Mouse (Mus musculus): ENCODE measurements at regions not wholly inside any gene's neighbourhood (a gene's known extent, or its start where the extent isn't known, plus 50 kb on each side); places are given as distances from the start of the nearest gene placed in this dataset.

DNA sequence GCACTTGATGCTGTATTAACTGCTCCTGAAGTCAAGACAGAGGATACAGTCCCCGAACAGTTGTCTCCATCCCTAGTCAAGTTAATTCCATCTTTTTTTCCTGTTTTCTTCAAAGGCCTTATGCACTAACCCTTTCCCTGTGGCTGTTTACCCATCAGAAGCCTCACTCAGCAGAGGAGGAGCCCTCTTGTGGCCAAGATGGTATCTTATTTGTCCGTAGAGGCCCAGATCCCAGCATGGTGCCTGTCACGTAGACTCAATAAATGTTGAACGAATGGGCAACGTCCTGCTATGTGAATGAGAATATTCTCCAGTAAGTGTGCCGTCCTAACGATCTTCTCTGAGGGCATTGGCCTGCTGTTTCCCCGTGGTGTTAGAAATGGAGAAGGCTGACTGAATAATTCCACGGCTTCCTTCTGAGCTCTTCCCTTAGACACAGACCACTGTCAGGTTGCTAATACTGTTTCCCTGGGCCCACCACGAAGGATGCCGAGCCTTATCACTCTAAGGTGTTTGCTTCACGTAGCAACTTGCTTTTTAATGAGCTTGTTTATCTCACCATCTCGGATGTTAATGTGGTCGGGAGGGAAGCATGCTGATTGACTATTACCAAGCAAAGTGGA lies 113.1 kb upstream of the Fmo9 start:
- Histone ChIP-seq H3K9me3 (no peaks in the 10 kb centered on the region), H3K4me3 (no peak overlapping the region), H3K4me2 (replicated peaks) (no peak overlapping the region), H3K27ac (no peak overlapping the region), H3K36me3 (no peaks in the 10 kb centered on the region), H3K27me3 (no peaks in the 10 kb centered on the region), H3K9ac (no peak overlapping the region), H3K4me1 (no peaks in the 10 kb centered on the region)
- no peak for ATAC-seq (ENCODE audit: low FRiP score, low read depth)
- 41% methylated on average over 14 of the region's 14 CpGs for WGBS

GRCm38 (mm10) chr1:166795613-166796012 lies 114.0 kb upstream of the Fmo9 start:
- 82% methylated on average over 4 of the region's 4 CpGs for WGBS
- H3K36me3 ChIP-seq, result no peaks in the 10 kb centered on the region
- no peak overlapping the region for H3K4me3 ChIP-seq
- no peak overlapping the region for H3K4me2 ChIP-seq (replicated peaks)
- H3K4me1 ChIP-seq, result no peaks in the 10 kb centered on the region
- ATAC-seq (ENCODE audit: low FRiP score, low read depth), result no peak
- no peak overlapping the region for H3K27ac ChIP-seq
- no peak overlapping the region for H3K9ac ChIP-seq
- H3K9me3 ChIP-seq, result no peaks in the 10 kb centered on the region
- no peaks in the 10 kb centered on the region for H3K27me3 ChIP-seq

DNA sequence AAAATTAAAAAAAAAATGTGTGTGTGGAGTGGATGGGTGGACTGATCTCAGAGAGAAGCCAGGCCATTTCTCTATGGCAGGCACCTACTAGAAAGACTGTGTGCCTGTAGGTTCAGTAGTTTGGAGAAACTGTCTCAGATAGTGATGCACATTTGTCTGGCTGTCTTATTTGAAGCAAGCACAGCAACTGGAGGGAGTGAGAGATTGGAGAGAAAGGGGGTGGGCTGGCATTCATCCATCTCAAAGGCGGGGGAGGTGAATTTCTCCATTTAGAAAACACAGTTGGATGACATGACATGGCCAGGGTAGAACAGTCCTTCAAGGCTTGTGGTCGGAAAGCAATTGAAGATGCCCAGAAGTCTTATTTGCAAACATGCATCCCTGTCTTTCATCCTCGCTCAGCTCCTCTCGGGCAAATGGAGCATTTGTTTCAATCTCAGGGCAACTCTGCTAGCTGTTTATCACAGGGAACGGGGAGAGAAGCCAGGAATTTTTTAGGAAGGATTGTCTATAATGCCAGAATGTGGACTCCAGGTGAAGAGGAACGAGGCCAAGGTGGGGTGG lies 114.8 kb upstream of the Fmo9 start:
- Histone ChIP-seq H3K4me3 (no peak overlapping the region), H3K4me2 (replicated peaks) (no peak overlapping the region), H3K27ac (no peak overlapping the region), H3K27me3 (no peaks in the 10 kb centered on the region), H3K36me3 (no peaks in the 10 kb centered on the region), H3K9ac (no peak overlapping the region), H3K4me1 (no peaks in the 10 kb centered on the region), H3K9me3 (no peaks in the 10 kb centered on the region)
- ATAC-seq (ENCODE audit: low FRiP score, low read depth), result no peak
- WGBS, result 71% methylated on average over 6 of the region's 6 CpGs

GRCm38 (mm10) chr1:166796931-166797330 lies 115.3 kb upstream of the Fmo9 start:
- Histone ChIP-seq H3K4me2 (replicated peaks) (no peak overlapping the region), H3K27ac (no peak overlapping the region), H3K9me3 (no peaks in the 10 kb centered on the region), H3K4me3 (no peak overlapping the region), H3K27me3 (no peaks in the 10 kb centered on the region), H3K36me3 (no peaks in the 10 kb centered on the region), H3K4me1 (no peaks in the 10 kb centered on the region), H3K9ac (no peak overlapping the region)
- 76% methylated on average over 4 of the region's 4 CpGs for WGBS
- no peak for ATAC-seq (ENCODE audit: low FRiP score, low read depth)

- H3K4me3 ChIP-seq, result no peak overlapping the region
- no peak overlapping the region for H3K9ac ChIP-seq
- no peak overlapping the region for H3K27ac ChIP-seq
- no peaks in the 10 kb centered on the region for H3K36me3 ChIP-seq
- H3K27me3 ChIP-seq, result no peaks in the 10 kb centered on the region
- H3K4me2 ChIP-seq (replicated peaks), result no peak overlapping the region
- 78% methylated on average over 11 of the region's 11 CpGs for WGBS
- no peaks in the 10 kb centered on the region for H3K9me3 ChIP-seq
- ATAC-seq (ENCODE audit: low FRiP score, low read depth), result no peak
- H3K4me1 ChIP-seq, result no peaks in the 10 kb centered on the region
Observed at GRCm38 (mm10) chr1:166800953-166801603, 119.4 kb upstream of the Fmo9 start.

GRCm38 (mm10) chr1:166801929-166802328 lies 120.3 kb upstream of the Fmo9 start:
- no peak overlapping the region for H3K4me3 ChIP-seq
- H3K36me3 ChIP-seq, result no peaks in the 10 kb centered on the region
- H3K4me1 ChIP-seq, result no peaks in the 10 kb centered on the region
- H3K4me2 ChIP-seq (replicated peaks), result no peak overlapping the region
- WGBS, result 62% methylated on average over 4 of the region's 4 CpGs
- no peak overlapping the region for H3K9ac ChIP-seq
- no peak overlapping the region for H3K27ac ChIP-seq
- H3K9me3 ChIP-seq, result no peaks in the 10 kb centered on the region
- ATAC-seq (ENCODE audit: low FRiP score, low read depth), result no peak
- no peaks in the 10 kb centered on the region for H3K27me3 ChIP-seq

DNA sequence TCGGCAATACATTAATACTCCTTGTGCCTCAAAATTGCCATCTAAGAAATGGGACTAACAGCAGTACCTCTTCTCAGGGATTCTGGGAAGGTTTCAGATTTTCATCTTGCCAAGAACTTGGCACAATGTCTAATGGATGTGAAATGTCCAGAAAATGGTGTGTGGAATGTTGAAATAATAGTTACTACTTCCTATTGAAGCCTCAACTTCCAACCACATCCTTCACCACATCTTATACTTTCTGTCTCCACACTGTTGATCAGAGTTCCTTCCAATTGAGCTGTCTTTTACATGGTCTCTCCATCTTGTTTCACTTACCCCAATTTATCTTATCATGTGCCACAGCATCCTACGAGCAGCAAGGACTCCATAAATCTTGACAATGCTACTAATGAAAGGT lies 122.3 kb upstream of the Fmo9 start:
- WGBS, result 61% methylated on average over 2 of the region's 2 CpGs
- H3K4me2 ChIP-seq (replicated peaks), result no peak overlapping the region
- H3K27ac ChIP-seq, result no peak overlapping the region
- H3K4me1 ChIP-seq, result no peaks in the 10 kb centered on the region
- no peak overlapping the region for H3K9ac ChIP-seq
- H3K4me3 ChIP-seq, result no peak overlapping the region
- ATAC-seq (ENCODE audit: low FRiP score, low read depth), result no peak
- H3K27me3 ChIP-seq, result no peaks in the 10 kb centered on the region
- H3K9me3 ChIP-seq, result no peaks in the 10 kb centered on the region
- H3K36me3 ChIP-seq, result no peaks in the 10 kb centered on the region

DNA sequence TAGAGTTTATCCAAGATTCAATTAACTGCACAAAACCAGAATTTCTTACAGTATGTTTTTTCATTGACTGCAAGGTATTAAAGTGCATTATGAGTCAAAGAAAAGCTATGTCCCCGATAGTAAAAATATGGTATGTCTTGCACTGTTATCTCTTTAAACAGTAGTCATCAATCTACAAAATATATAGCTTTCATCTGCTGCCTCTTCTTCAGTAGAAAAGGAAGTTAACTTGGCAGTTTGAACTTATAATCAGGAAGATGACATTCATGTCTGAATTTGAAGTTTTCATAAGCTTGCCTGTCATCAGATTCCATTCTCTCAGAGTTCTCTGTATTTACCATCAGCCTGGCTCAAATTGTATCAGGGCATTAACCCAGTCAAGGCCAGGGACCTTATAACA lies 122.7 kb upstream of the Fmo9 start:
- Histone ChIP-seq H3K4me2 (replicated peaks) (no peak overlapping the region), H3K9me3 (no peaks in the 10 kb centered on the region), H3K9ac (no peak overlapping the region), H3K4me1 (no peaks in the 10 kb centered on the region), H3K4me3 (no peak overlapping the region), H3K27ac (no peak overlapping the region), H3K27me3 (no peaks in the 10 kb centered on the region), H3K36me3 (no peaks in the 10 kb centered on the region)
- no peak for ATAC-seq (ENCODE audit: low FRiP score, low read depth)
- 79% methylated on average over 1 of the region's 1 CpGs for WGBS

GRCm38 (mm10) chr1:166807163-166807945 lies 125.7 kb upstream of the Fmo9 start:
- no peak overlapping the region for H3K9ac ChIP-seq
- H3K36me3 ChIP-seq, result no peaks in the 10 kb centered on the region
- no peaks in the 10 kb centered on the region for H3K4me1 ChIP-seq
- H3K27me3 ChIP-seq, result no peaks in the 10 kb centered on the region
- no peak for ATAC-seq (ENCODE audit: low FRiP score, low read depth)
- no peak overlapping the region for H3K4me3 ChIP-seq
- WGBS, result 73% methylated on average over 7 of the region's 7 CpGs
- no peaks in the 10 kb centered on the region for H3K9me3 ChIP-seq
- no peak overlapping the region for H3K27ac ChIP-seq
- H3K4me2 ChIP-seq (replicated peaks), result no peak overlapping the region

GRCm38 (mm10) chr1:166811341-166812071 lies 129.9 kb upstream of the Fmo9 start:
- ATAC-seq (ENCODE audit: low FRiP score, low read depth), result no peak
- Histone ChIP-seq H3K4me2 (replicated peaks) (no peak overlapping the region), H3K4me1 (no peaks in the 10 kb centered on the region), H3K9me3 (no peaks in the 10 kb centered on the region), H3K36me3 (no peaks in the 10 kb centered on the region), H3K9ac (no peak overlapping the region), H3K4me3 (no peak overlapping the region), H3K27ac (no peak overlapping the region), H3K27me3 (no peaks in the 10 kb centered on the region)
- WGBS, result 78% methylated on average over 9 of the region's 9 CpGs

- no peaks in the 10 kb centered on the region for H3K9me3 ChIP-seq
- H3K27me3 ChIP-seq, result no peaks in the 10 kb centered on the region
- WGBS, result 92% methylated on average over 7 of the region's 7 CpGs
- ATAC-seq (ENCODE audit: low FRiP score, low read depth), result no peak
- H3K4me1 ChIP-seq, result no peaks in the 10 kb centered on the region
- no peak overlapping the region for H3K9ac ChIP-seq
- H3K36me3 ChIP-seq, result no peaks in the 10 kb centered on the region
- H3K27ac ChIP-seq, result no peak overlapping the region
- H3K4me3 ChIP-seq, result no peak overlapping the region
- H3K4me2 ChIP-seq (replicated peaks), result no peak overlapping the region
Observed at GRCm38 (mm10) chr1:166812072-166812461, 130.4 kb upstream of the Fmo9 start.

DNA sequence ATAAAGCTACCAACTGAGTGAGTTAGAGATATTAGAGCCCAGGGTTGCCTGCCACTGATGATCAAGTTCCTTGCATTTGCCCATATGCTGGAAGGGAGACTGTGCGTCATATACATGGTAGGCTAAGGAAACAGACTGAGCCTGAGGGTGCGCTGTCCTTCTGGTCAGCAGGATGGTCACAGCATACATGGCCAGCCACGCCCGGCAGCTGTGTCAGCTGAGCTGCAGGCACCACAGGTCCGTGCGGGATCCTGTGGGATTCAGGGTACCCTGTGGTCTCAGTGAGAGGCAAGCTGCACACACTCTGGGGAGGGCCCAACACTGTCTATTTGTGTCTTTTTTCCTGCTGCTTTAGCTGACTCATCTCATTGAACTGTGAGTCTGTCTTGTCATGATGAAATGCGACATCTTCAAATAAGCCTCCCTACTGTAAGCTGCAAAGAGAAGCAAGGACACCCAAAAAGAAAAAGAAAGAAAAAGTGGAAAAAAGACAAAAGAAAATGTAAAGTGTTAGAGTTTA lies 131.3 kb upstream of the Fmo9 start:
- H3K27ac ChIP-seq, result no peak overlapping the region
- H3K27me3 ChIP-seq, result no peaks in the 10 kb centered on the region
- H3K4me2 ChIP-seq (replicated peaks), result no peak overlapping the region
- H3K4me1 ChIP-seq, result no peaks in the 10 kb centered on the region
- no peaks in the 10 kb centered on the region for H3K9me3 ChIP-seq
- no peak overlapping the region for H3K4me3 ChIP-seq
- 85% methylated on average over 7 of the region's 7 CpGs for WGBS
- H3K9ac ChIP-seq, result no peak overlapping the region
- ATAC-seq (ENCODE audit: low FRiP score, low read depth), result no peak
- H3K36me3 ChIP-seq, result no peaks in the 10 kb centered on the region

All from limb, embryonic 13.5 days (tissue).